Mouse (Mus musculus) limb, embryonic 14.5 days (tissue): ENCODE data around the gene Pomp. TPM values are rescaled to one million over a fixed set of nuclear protein-coding genes. Genes with fewer than 3 reads are reported as not detected.
A peak's percentile ranks its signal among the peaks of the same experiment; 100 is the strongest.

Experiments used
- ATAC-seq: fragments of 200-750 bp; cut with Nextera tagmentation; 2 replicates; pipeline ENCODE4 v1.8.0; 2017; ENCODE audit warnings: low read depth, moderate number of reproducible peaks, moderate TSS enrichment; ENCODE audit not compliant: low FRiP score
- DNase-seq: peaks from one replicate; pipeline ENCODE4 v3.0.0-alpha.2; 2015; ENCODE audit warnings: low spot score
- H3K27ac ChIP-seq: fragments of 300-500 bp; sonication (generic); replicated peaks from 2 replicates; pipeline ENCODE4 v1.5.1; 2014; ENCODE audit warnings: low read depth, mild to moderate bottlenecking, low read length, moderate library complexity, mixed read lengths
- H3K27me3 ChIP-seq: fragments of 300-500 bp; sonication (generic); 2 replicates; pipeline ENCODE4 v1.6.1; 2014; ENCODE audit warnings: low read length, mixed read lengths; ENCODE audit not compliant: control insufficient read depth, insufficient read depth
- H3K36me3 ChIP-seq: fragments of 300-500 bp; sonication (generic); 2 replicates; pipeline ENCODE4 v1.6.1; 2014; ENCODE audit warnings: mild to moderate bottlenecking, low read length, moderate library complexity, mixed read lengths; ENCODE audit not compliant: control insufficient read depth, insufficient read depth
- H3K4me1 ChIP-seq: fragments of 300-500 bp; sonication (generic); 2 replicates; pipeline ENCODE4 v1.6.1; 2014; ENCODE audit warnings: antibody characterized with exemption, low read length, mixed read lengths; ENCODE audit not compliant: control insufficient read depth, insufficient read depth
- H3K4me2 ChIP-seq: fragments of 300-500 bp; sonication (generic); replicated peaks from 2 replicates; pipeline ENCODE4 v1.6.1; 2014; ENCODE audit warnings: low read depth, mild to moderate bottlenecking, low read length, moderate library complexity; ENCODE audit not compliant: severe bottlenecking
- H3K4me3 ChIP-seq: fragments of 300-500 bp; sonication (generic); replicated peaks from 2 replicates; pipeline ENCODE4 v1.5.1; 2014; ENCODE audit warnings: low read length
- H3K9ac ChIP-seq: fragments of 300-500 bp; sonication (generic); 2 replicates; pipeline ENCODE4 v1.6.1; 2014; ENCODE audit warnings: mild to moderate bottlenecking, low read depth, low read length, moderate library complexity; ENCODE audit not compliant: severe bottlenecking
- H3K9me3 ChIP-seq: fragments of 300-500 bp; sonication (generic); 2 replicates; pipeline ENCODE4 v1.6.1; 2016; ENCODE audit warnings: low read length; ENCODE audit not compliant: control insufficient read depth
- POLR2A ChIP-seq: fragments of 200-500 bp; IDR thresholded peaks from 2 replicates; pipeline ENCODE4 v1.8.0; 2012; ENCODE audit warnings: inconsistent platforms, mild to moderate bottlenecking, moderate library complexity, borderline replicate concordance; ENCODE audit not compliant: insufficient read depth, insufficient read length; ENCODE audit errors: extremely low read depth
- WGBS: fragments of 180-500 bp; shearing (Covaris S2); extraction: QIAGEN DNeasy Blood & Tissue Kit; methylation state at CpG from one replicate; pipeline ENCODE4 v1.1.7; 2014; 5-methylcytosine and 5-hydroxymethylcytosine counted together
- polyA plus RNA-seq, 2 experiments: library from polyadenylated mRNA; depleted of rRNA in 1 of 2; stranded (reverse) in 1 of 2; unstranded in 1 of 2; fragments of >200 nt; fragmentation: Nextera tagmentation in 1 of 2; extraction: Ambion mirVana in 1 of 2; gene quantifications; 2 replicates each; pipeline versions ENCODE4 v1.2.1 to v1.2.3; 2012 to 2014

Pomp gene
- polyA plus RNA-seq, 2 experiments = 270 to 484 TPM

DNA sequence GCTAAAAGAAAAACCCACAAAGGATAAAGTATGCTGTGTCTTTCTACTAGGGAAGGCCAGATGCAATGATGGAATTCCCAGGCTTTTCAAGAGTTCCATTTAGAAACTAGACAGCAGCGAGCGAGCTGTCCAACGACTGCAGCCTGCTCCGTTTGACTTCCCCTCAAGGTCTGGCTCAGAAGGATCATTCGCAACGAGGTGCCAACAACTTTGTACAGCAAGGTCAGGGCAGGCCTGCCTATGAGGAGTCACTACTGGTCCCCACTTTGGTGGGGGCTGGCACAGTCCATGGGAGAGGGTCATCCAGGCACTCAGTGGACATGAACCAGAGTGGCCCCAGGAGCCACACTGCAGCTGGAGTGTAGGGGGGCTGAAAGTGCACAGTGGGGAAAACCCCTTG, 23.3 kb downstream of the Pomp start:
- 81% methylated on average over 6 of the region's 6 CpGs for WGBS
- ATAC-seq = no peak

DNA sequence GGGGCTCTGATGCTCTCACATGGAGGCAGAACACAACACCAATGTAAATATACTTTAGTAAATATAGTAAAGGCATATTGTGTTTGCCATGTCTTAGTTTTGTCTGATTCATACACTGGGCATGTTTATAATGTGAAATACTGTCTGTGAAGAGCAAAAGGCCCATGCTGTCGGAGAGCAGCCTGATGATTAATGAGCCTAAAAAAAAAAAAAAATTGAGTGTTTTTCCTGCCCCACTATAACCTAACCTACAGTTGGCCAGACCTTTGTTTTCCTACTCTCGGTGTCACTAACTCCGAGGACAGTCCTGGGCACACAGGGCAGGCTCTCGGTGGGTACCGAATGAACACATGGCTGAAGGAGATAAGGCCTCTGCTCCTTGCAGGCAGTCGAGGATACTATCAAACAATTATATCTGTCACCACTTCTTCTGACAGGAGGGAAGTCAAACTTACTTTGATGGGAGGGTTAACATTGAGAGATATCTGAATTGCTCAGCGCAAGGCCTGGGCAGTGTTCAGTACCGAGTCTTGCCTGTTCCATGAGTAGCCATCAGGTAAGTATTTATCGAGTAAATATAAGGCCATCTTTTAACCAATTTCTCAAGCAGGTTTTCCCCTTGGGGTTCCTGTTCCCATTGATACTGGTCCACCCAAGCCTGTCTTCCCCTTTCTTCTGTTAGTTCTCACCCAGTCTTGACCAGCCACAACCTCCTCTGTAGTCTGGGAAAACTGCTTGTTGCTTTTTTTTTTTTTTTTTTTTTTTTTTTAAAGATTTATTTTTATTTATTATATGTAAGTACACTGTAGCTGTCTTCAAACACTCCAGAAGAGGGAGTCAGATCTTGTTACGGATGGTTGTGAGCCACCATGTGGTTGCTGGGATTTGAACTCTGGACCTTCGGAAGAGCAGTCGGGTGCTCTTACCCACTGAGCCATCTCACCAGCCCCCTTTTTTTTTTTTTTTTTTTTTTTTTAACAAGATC, 28.3 kb downstream of the Pomp start:
- H3K36me3 ChIP-seq = no peaks in the 10 kb centered on the region
- no peak overlapping the region for H3K9ac ChIP-seq
- WGBS = 89% methylated on average over 9 of the region's 12 CpGs
- ATAC-seq (no peak), DNase-seq (no peak)
- no peak overlapping the region for H3K27ac ChIP-seq
- H3K4me3 ChIP-seq = no peak overlapping the region
- peaks cover 7% of the 10 kb centered on the region; the same call in 1 of the 2 replicates for H3K27me3 ChIP-seq
- no peaks in the 10 kb centered on the region for H3K9me3 ChIP-seq
- H3K4me1 ChIP-seq = no peaks in the 10 kb centered on the region
- TF ChIP-seq POLR2A = no peak
- H3K4me2 ChIP-seq = no peak overlapping the region

More for the DNA sequence above, 23.3 kb downstream of the Pomp start:
- Histone ChIP-seq H3K36me3 (peaks cover 16% of the 10 kb centered on the region), H3K27me3 (no peaks in the 10 kb centered on the region), H3K4me3 (no peak overlapping the region), H3K4me2 (no peak overlapping the region), H3K4me1 (no peaks in the 10 kb centered on the region), H3K9me3 (no peaks in the 10 kb centered on the region), H3K9ac (no peak overlapping the region), H3K27ac (no peak overlapping the region)
- DNase-seq = no peak
- no peak for TF ChIP-seq POLR2A

DNA sequence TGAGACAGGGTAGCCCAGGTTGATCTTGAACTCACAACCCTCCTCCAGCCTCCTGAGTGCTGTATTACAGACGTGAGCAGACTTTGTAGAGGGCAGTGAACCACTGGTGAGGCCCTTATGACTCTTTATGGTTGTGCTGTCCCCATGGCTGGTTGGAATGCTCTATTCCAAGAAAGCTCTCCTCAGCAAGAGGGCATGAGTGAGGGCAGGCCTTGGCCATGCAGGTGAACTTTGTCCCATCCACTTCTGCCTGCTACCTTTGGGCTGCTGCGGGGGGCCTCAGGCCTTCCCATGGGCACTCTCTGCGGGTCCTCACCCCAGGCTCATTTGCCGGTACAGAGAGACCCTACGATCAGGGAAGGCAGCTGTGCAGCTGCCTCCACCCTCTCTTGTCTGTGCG, 32.5 kb downstream of the Pomp start:
- DNase-seq (no peak), ATAC-seq (no peak)
- Histone ChIP-seq H3K4me2 (no peak overlapping the region), H3K27me3 (peaks cover 9% of the 10 kb centered on the region; the same call in 1 of the 2 replicates), H3K4me1 (no peaks in the 10 kb centered on the region; the same call in 1 of the 2 replicates), H3K9ac (no peak overlapping the region), H3K36me3 (no peaks in the 10 kb centered on the region), H3K9me3 (no peaks in the 10 kb centered on the region), H3K4me3 (no peak overlapping the region), H3K27ac (no peak overlapping the region)
- TF ChIP-seq POLR2A = no peak
- WGBS = 33% methylated on average over 6 of the region's 6 CpGs

DNA sequence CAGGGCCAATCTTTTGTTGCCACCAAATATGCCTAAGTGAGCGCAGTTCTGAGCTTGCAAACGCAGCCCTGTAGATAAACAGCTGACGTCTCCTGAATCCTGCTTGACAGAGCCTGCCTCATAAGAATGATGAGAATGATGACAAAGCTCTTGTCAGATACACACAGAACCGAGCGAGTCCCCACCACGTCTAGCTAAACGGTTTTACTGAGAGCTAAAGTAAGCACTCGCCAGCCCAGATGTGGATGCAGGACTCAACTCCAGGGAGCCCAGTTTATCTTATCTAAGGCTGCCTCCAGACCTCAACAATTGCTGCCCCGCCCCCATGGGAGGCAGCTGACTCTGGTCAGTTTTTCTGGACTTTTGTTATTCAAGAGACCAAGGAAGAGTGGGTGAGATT, 32.9 kb downstream of the Pomp start:
- no peak for ATAC-seq
- 24% methylated on average over 9 of the region's 9 CpGs for WGBS
- peaks cover 9% of the 10 kb centered on the region; the same call in 1 of the 2 replicates for H3K27me3 ChIP-seq
- no peak overlapping the region for H3K27ac ChIP-seq
- no peak overlapping the region for H3K4me2 ChIP-seq
- no peak for TF ChIP-seq POLR2A
- no peaks in the 10 kb centered on the region; the same call in 1 of the 2 replicates for H3K4me1 ChIP-seq
- no peaks in the 10 kb centered on the region for H3K9me3 ChIP-seq
- no peak for DNase-seq
- no peak overlapping the region for H3K4me3 ChIP-seq
- H3K36me3 ChIP-seq = no peaks in the 10 kb centered on the region
- H3K9ac ChIP-seq = no peak overlapping the region

DNA sequence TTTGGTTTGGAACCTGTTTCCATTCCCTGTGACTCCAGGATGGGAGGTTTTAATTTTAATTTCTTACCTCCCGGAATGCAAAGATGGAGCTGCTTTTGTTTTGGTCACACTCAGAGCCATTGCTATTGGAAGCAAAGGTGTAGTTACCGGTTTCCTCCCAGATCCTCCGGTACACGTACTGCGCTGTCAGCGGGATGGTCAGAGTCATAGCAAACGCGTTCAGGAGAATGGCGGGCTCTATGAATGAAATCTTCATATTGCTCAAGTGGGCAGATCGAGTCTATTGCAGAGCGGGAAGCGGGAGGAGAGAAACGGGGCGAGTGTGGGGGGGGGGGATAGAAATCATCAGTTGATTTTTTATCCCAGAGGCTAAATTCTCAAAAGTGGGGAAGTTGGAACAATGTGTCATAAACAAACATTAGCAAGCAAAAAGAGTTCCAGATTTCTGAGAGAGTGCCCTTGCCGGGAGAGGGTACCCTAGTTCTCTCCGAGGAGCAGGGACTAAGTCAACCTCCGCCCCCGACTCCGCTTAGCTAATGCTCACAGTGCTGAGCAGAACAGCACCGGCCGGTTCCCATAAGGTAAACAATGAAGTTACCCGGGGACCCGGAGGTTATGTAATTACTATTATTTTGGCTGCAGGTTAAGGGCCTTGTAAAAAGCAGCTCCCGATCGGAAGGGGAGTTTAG, 33.6 kb downstream of the Pomp start:
- H3K36me3 ChIP-seq = no peaks in the 10 kb centered on the region
- whole genome bisulfite sequencing = 3% methylated on average over 25 of the region's 25 CpGs
- no peaks in the 10 kb centered on the region; the same call in 1 of the 2 replicates for H3K4me1 ChIP-seq
- H3K4me3 ChIP-seq = peak overlapping the region; percentile 63
- no peak for TF ChIP-seq POLR2A
- DNase-seq = peak; percentile 45
- peak overlapping the region; percentile 98 for H3K4me2 ChIP-seq
- peak overlapping the region; percentile 45 for H3K9ac ChIP-seq
- no peak for ATAC-seq
- H3K27me3 ChIP-seq = peaks cover 9% of the 10 kb centered on the region; the same call in 1 of the 2 replicates
- H3K27ac ChIP-seq = no peak overlapping the region
- no peaks in the 10 kb centered on the region for H3K9me3 ChIP-seq
